Mouse (Mus musculus) right cerebral cortex, postnatal 36 days (tissue): ENCODE measurements around the gene Mlh3.
A peak's percentile ranks its signal among the peaks of the same experiment; 100 is the strongest.

Source experiments
- DNase-seq, 2 experiments: peaks; one replicate each; pipeline ENCODE4 v3.0.0; 2022; ENCODE audit warnings: low spot score in 2 of 2, mixed read lengths in 1 of 2

The Mlh3 gene

DNA sequence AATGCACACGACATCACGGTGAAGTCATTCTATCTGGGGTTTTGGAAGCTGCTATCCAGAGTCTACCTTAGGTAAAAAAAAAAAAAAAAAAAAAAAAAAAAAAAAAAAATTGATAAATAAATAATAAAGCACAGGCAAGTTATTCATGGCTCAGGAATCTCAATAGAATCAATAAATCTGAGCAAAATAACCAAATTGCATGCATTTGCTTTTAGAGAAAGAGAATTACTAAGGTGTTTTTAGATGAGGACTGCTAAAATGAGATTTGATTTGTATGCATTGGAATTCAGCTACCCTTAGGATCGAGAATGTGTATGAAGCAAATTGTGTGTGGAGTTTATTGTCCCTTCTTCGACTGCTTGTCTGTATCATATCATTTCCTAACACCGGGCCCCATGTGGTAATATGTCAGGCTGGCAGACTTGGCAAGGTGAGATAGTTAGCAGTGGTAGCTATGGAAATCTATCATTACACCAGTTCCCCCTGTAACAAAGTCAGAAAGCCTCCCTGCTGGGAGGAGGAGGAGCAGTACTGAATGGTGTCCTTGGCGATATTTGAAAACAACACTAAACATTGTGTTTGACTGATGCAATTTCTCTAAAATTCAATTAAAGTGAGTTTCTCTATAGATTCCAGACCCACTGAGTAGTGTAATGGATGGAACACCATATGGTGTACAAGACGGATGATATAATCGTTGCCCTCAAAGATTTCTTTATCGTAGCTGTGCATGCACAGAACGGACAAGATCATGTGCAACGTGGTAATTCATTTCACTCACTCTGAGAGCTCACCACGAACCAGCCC, 10.6 kb upstream of the Mlh3 start:
- DNase-seq: no peak

DNA sequence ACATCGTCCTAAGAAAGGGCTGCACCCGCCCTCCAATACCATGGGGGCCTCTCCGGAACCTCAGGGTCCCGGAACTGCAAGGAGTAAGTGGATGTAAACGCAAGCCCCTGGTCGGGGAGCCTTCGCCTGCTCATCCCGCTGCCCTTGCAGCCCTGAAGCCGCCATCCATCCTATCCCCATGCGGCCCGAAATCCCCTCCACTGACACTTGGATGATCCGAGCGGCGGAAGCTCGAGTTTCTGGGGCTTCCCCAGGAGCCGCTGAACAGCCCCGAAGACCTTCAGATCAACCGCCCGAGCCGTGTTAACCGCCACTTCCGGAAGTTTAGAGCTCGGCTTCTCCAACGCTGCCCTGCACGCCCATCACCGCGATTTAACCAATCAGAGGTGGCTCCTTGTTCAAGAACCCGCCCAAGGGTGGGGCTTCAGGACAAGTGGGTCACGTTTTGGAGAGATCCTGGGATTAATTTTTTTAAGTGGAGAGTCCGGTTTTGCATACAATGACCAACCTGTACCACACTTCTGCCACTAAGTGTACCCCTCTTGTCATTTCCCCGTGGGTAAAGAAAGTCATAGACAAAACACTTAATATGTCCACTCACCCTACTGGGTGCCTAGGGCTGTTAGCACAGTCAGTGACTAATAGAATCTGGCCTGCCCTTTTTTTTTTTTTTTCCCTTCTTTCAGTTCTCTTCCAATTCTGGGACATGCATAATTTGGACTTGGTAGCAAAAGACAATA, 9.9 kb upstream of the Mlh3 start:
- DNase-seq: peak; percentile 93 to 96

DNA sequence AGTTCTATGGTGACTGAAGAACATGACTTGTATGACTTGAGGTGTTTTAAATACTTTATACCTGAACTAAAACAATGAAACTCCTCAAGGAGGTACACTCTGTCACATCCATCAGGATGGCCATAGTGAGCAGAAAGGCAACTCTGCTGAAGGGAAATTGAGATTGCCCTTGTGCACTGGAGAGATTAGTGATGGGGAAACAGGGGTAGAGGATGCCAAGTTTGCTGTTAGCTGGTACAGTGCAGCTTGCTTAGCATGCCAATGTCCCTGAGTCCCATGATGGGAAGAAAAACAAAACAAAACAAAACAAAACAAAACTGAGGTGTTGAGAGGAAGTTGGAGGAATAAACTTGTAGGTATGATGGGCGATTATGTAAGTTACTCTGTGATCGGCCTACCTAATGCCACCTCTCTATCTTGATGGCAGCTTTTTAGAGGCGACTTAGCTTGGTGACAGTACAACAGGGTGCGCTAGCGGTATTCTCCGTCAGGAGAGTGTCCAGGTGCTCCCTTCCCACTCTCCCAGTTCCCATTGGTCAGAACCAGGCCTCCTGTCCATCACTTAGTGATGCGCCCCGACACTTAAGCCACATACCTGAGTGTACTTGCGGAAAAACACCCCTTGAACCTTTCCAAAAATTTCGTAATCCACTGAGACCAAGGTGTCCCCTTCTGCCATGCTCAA, 9.1 kb upstream of the Mlh3 start:
- DNase-seq: no peak

DNA sequence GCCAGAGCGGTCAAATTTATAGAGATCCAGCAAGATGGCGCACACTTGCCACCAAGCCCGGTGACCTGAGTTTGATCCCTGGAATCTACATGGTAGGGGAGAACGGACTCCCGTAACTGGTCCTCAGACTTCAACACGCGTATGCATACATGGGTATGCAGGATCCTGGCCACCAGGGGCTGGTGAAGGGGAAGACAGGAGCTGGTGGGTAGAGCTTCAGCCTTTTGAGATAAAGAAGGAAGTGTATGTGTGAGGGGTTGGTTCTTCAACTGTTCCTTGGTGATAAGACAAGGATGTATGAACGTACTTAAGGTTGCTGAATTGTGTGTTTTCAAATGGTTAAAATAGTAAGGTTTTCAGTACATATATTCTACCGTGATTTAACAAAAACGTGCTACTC, 8.5 kb upstream of the Mlh3 start:
- no peak for DNase-seq

DNA sequence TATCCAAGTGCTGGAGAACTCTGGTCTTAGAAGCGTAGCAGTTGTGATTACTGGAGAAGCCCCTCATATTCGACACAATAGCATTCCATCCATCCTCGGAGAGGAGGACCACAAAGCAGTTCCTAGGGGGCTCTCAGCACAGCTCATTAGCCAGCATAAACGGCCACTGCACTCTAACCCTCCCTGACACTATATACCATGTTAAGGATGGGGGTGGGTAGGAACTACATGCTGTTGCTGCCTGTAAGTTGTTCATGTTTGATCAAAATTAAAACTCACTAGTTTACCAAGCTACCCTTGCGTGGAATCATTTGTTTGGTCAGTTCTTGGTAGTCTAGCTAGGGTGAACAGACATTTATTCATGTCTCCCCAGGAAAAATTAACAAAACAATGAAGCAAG, 5.9 kb upstream of the Mlh3 start:
- DNase-seq: no peak

GRCm38 (mm10) chr12:85273508-85273907, 3.1 kb upstream of the Mlh3 start:
- DNase-seq: no peak

GRCm38 (mm10) chr12:85271843-85272206, 1.4 kb upstream of the Mlh3 start:
- DNase-seq: no peak

- DNase-seq: no peak
These were observed 888 bp upstream of the Mlh3 start for GRCm38 (mm10) chr12:85271132-85271842.

DNA sequence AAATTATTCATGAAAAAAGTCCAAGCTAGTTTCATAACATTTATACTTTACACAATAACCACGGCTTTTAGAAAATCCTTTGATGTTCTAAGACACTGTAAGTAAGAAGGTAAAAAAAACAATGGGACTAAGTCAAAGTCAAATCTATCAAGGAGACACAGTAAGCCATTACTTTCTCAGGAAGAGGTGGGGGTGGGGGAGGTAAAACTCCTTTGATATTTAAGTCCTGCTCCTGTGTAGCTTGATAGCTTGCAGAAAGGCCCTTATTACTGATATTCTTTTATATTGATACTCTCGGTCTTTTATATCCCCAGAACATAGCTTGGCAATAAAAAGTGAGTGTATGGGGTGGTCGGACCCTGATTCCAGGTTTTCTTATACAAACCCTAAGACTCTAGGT, 578 bp downstream of the Mlh3 start:
- no peak for DNase-seq

DNA sequence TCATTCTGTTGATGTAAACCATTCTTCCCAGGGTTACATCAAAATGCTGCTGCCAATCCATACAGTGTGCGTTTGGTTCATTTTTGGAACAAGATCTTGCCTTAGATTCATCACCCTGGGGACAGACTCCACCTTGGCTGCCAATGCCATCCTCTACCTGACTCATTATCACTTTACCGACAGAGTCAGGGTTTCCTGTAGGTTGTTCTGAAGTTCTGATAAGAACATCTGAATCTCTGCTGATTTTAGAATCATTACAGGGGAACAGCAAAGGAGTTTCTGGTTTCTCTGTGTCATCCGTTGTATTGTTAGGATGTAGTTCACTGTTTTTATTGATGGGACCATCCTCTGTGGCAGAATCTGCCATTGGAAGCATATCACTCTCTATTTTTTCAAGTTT, 4.2 kb downstream of the Mlh3 start:
- DNase-seq: no peak

DNA sequence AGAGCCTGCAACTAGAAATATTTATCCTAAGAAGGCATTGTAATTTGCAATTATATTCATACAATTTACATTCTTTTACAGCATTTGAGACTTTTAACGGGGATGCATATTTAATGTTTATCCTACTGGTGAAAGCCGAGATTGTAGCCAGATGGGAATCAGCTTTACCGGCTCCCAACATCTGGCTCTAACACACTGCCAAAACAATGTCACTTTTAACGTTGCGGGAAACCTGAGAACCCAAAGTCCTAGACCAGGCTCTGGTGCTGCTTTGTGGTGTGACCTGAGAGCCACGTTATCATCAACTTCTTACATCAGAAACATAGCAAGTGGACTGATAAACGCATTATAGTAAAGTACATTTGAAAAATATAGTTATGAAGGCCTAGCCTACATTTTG, 5.5 kb downstream of the Mlh3 start:
- no peak for DNase-seq

DNA sequence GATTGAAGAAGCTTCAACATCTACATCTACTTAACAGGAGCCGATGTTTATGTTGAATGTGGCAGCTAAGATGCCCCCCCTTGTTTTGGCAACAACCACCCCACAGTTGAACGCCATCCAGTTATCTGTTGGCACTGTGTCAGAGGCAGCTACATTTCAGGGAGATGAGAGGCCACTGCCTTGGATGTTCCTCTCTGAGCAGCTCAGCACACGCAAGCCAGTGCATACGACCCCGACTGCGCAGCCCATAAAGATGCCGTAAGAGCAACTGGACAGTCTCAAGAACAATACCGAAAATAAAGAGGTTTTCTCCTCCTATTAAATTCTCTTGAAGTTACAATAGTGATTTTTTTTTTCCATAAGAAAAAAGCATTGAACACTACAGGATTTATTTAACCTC, 5.9 kb downstream of the Mlh3 start:
- DNase-seq: no peak

GRCm38 (mm10) chr12:85263190-85263589, 7.2 kb downstream of the Mlh3 start:
- no peak for DNase-seq

DNA sequence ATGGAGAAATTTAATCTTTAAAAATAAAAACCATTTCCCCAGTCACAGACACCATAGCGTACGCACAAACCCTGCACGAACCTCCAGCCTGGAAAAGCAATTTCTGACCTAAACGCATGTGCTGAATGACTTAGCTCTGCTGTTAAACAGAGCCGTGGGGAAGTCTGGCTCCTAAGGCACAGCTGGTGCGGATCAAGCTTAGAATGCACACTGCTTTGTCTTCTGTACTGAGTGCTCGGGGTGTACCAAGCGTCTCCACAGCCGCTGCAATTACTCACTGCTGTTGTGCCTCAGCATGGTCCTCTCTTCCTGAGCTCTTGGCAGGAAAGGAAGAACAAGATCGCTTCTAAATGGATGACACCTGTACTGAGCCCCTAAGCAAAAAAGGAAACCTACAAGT, 7.9 kb downstream of the Mlh3 start:
- no peak for DNase-seq

GRCm38 (mm10) chr12:85257008-85257639, 13.3 kb downstream of the Mlh3 start:
- no peak for DNase-seq

- DNase-seq: no peak
These were observed 14.2 kb downstream of the Mlh3 start for GRCm38 (mm10) chr12:85256074-85256751.

DNA sequence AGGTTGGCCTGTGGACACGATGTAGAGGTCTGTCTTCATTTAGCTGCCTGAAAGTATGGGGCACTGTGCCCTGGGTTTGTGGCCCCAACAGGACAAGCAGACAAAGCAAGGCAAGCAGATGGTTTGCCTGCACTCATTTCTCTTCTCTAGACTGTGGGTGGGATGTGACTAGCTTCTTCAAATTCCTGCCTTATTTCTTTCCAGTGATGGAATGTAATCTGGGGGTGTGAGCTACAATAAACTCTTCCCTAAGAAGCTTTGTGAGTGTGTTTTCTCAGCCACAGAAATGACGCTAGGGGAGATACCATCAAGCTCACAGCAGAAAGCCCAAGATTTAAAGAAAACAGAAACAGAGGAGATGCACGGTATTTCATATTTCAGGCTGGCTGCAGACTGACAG, 18.3 kb downstream of the Mlh3 start:
- DNase-seq: no peak

- DNase-seq: no peak
These were observed 32.8 kb downstream of the Mlh3 start for GRCm38 (mm10) chr12:85237553-85237952.

- no peak for DNase-seq
These were observed 36.7 kb downstream of the Mlh3 start for GRCm38 (mm10) chr12:85233376-85234358.
